Mouse (Mus musculus): ENCODE data around the gene Tec. TPM values are rescaled to one million over a fixed set of nuclear protein-coding genes. Genes with fewer than 3 reads are reported as not detected.

The Tec gene
- polyA plus RNA-seq, 1 experiment, result not detected

GRCm38 (mm10) chr5:72896478-72897279, 28.4 kb upstream of the Tec start:
- Histone ChIP-seq H3K9me3 (ENCODE audit: control insufficient read depth, low read length) (no peaks in the 10 kb centered on the region), H3K36me3 (ENCODE audit: control insufficient read depth) (no peaks in the 10 kb centered on the region), H3K4me1 (ENCODE audit: control insufficient read depth) (peaks cover 5% of the 10 kb centered on the region), H3K4me3 (replicated peaks) (no peak overlapping the region), H3K27me3 (ENCODE audit: control insufficient read depth) (no peaks in the 10 kb centered on the region)
- TF ChIP-seq GATA1 (IDR thresholded peaks at IDR 0.05; ENCODE audit: low read length) (no peak), TAL1 (IDR thresholded peaks at IDR 0.05; ENCODE audit: low read length) (no peak)

- TF ChIP-seq GATA1 (IDR thresholded peaks at IDR 0.05; ENCODE audit: low read length) (no peak), TAL1 (IDR thresholded peaks at IDR 0.05; ENCODE audit: low read length) (no peak)
Measured at GRCm38 (mm10) chr5:72895261-72895660, 27.0 kb upstream of the Tec start.

GRCm38 (mm10) chr5:72893987-72894386, 25.7 kb upstream of the Tec start:
- H3K27me3 ChIP-seq (ENCODE audit: control insufficient read depth), result no peaks in the 10 kb centered on the region
- no peaks in the 10 kb centered on the region for H3K9me3 ChIP-seq (ENCODE audit: control insufficient read depth, low read length)
- peaks cover 2% of the 10 kb centered on the region for H3K4me1 ChIP-seq (ENCODE audit: control insufficient read depth)
- H3K4me3 ChIP-seq (replicated peaks), result no peak overlapping the region
- H3K36me3 ChIP-seq (ENCODE audit: control insufficient read depth), result no peaks in the 10 kb centered on the region
- no peak for TF ChIP-seq TAL1 (IDR thresholded peaks at IDR 0.05; ENCODE audit: low read length)
- no peak for TF ChIP-seq GATA1 (IDR thresholded peaks at IDR 0.05; ENCODE audit: low read length)

More at GRCm38 (mm10) chr5:72895261-72895660, 27.0 kb upstream of the Tec start:
- H3K36me3 ChIP-seq (ENCODE audit: control insufficient read depth), result no peaks in the 10 kb centered on the region
- H3K4me3 ChIP-seq (replicated peaks), result no peak overlapping the region
- H3K9me3 ChIP-seq (ENCODE audit: control insufficient read depth, low read length), result no peaks in the 10 kb centered on the region
- H3K4me1 ChIP-seq (ENCODE audit: control insufficient read depth), result peaks cover 5% of the 10 kb centered on the region
- no peaks in the 10 kb centered on the region for H3K27me3 ChIP-seq (ENCODE audit: control insufficient read depth)

- H3K27me3 ChIP-seq (ENCODE audit: control insufficient read depth), result no peaks in the 10 kb centered on the region
- no peak overlapping the region for H3K4me3 ChIP-seq (replicated peaks)
- H3K36me3 ChIP-seq (ENCODE audit: control insufficient read depth), result no peaks in the 10 kb centered on the region
- H3K4me1 ChIP-seq (ENCODE audit: control insufficient read depth), result no peaks in the 10 kb centered on the region
- TF ChIP-seq TAL1 (IDR thresholded peaks at IDR 0.05; ENCODE audit: low read length), result no peak
- TF ChIP-seq GATA1 (IDR thresholded peaks at IDR 0.05; ENCODE audit: low read length), result no peak
- no peaks in the 10 kb centered on the region for H3K9me3 ChIP-seq (ENCODE audit: control insufficient read depth, low read length)
Measured at GRCm38 (mm10) chr5:72891534-72891933, 23.3 kb upstream of the Tec start.

GRCm38 (mm10) chr5:72888260-72888659, 20.0 kb upstream of the Tec start:
- Histone ChIP-seq H3K9me3 (ENCODE audit: control insufficient read depth, low read length) (no peaks in the 10 kb centered on the region), H3K36me3 (ENCODE audit: control insufficient read depth) (no peaks in the 10 kb centered on the region), H3K27me3 (ENCODE audit: control insufficient read depth) (no peaks in the 10 kb centered on the region), H3K4me3 (replicated peaks) (no peak overlapping the region), H3K4me1 (ENCODE audit: control insufficient read depth) (no peaks in the 10 kb centered on the region)
- TF ChIP-seq GATA1 (IDR thresholded peaks at IDR 0.05; ENCODE audit: low read length) (no peak), TAL1 (IDR thresholded peaks at IDR 0.05; ENCODE audit: low read length) (no peak)

- Histone ChIP-seq H3K27me3 (ENCODE audit: control insufficient read depth) (no peaks in the 10 kb centered on the region), H3K4me3 (replicated peaks) (no peak overlapping the region), H3K9me3 (ENCODE audit: control insufficient read depth, low read length) (no peaks in the 10 kb centered on the region), H3K36me3 (ENCODE audit: control insufficient read depth) (no peaks in the 10 kb centered on the region), H3K4me1 (ENCODE audit: control insufficient read depth) (no peaks in the 10 kb centered on the region)
- TF ChIP-seq GATA1 (IDR thresholded peaks at IDR 0.05; ENCODE audit: low read length) (no peak), TAL1 (IDR thresholded peaks at IDR 0.05; ENCODE audit: low read length) (no peak)
Measured at GRCm38 (mm10) chr5:72886458-72887222, 18.4 kb upstream of the Tec start.

GRCm38 (mm10) chr5:72883706-72884105, 15.4 kb upstream of the Tec start:
- Histone ChIP-seq H3K4me1 (ENCODE audit: control insufficient read depth) (no peaks in the 10 kb centered on the region), H3K36me3 (ENCODE audit: control insufficient read depth) (no peaks in the 10 kb centered on the region), H3K27me3 (ENCODE audit: control insufficient read depth) (peaks cover 14% of the 10 kb centered on the region), H3K4me3 (replicated peaks) (no peak overlapping the region), H3K9me3 (ENCODE audit: control insufficient read depth, low read length) (no peaks in the 10 kb centered on the region)
- TF ChIP-seq GATA1 (IDR thresholded peaks at IDR 0.05; ENCODE audit: low read length) (no peak), TAL1 (IDR thresholded peaks at IDR 0.05; ENCODE audit: low read length) (no peak)

GRCm38 (mm10) chr5:72882412-72882765, 14.1 kb upstream of the Tec start:
- H3K9me3 ChIP-seq (ENCODE audit: control insufficient read depth, low read length), result no peaks in the 10 kb centered on the region
- peaks cover 19% of the 10 kb centered on the region for H3K27me3 ChIP-seq (ENCODE audit: control insufficient read depth)
- H3K4me1 ChIP-seq (ENCODE audit: control insufficient read depth), result no peaks in the 10 kb centered on the region
- no peaks in the 10 kb centered on the region for H3K36me3 ChIP-seq (ENCODE audit: control insufficient read depth)
- TF ChIP-seq GATA1 (IDR thresholded peaks at IDR 0.05; ENCODE audit: low read length) (no peak), TAL1 (IDR thresholded peaks at IDR 0.05; ENCODE audit: low read length) (no peak)
- no peak overlapping the region for H3K4me3 ChIP-seq (replicated peaks)

- no peaks in the 10 kb centered on the region for H3K4me1 ChIP-seq (ENCODE audit: control insufficient read depth)
- H3K36me3 ChIP-seq (ENCODE audit: control insufficient read depth), result no peaks in the 10 kb centered on the region
- peaks cover 21% of the 10 kb centered on the region for H3K27me3 ChIP-seq (ENCODE audit: control insufficient read depth)
- H3K4me3 ChIP-seq (replicated peaks), result no peak overlapping the region
- TF ChIP-seq GATA1 (IDR thresholded peaks at IDR 0.05; ENCODE audit: low read length) (no peak), TAL1 (IDR thresholded peaks at IDR 0.05; ENCODE audit: low read length) (no peak)
- no peaks in the 10 kb centered on the region for H3K9me3 ChIP-seq (ENCODE audit: control insufficient read depth, low read length)
Measured at GRCm38 (mm10) chr5:72881748-72882411, 13.6 kb upstream of the Tec start.

Data from erythroblast, embryonic 14.5 days (primary cell).